Mouse (Mus musculus) bone marrow, adult 2 months (tissue): ENCODE results near the gene Nfkbiz. TPM values are rescaled to one million over a fixed set of nuclear protein-coding genes. Genes with fewer than 3 reads are reported as not detected.

Experiments used
- H3K27ac ChIP-seq: fragments of 200-500 bp; 2 replicates; pipeline ENCODE4 v1.5.1; 2012; ENCODE audit warnings: low read depth, mild to moderate bottlenecking, control low read depth, inconsistent platforms, low read length; ENCODE audit not compliant: control insufficient read depth, poor library complexity, insufficient read depth
- H3K4me1 ChIP-seq: fragments of 200-500 bp; 2 replicates; pipeline ENCODE4 v1.6.1; 2011; ENCODE audit warnings: low read length; ENCODE audit not compliant: control insufficient read depth, insufficient read depth
- H3K4me3 ChIP-seq: fragments of 200-500 bp; replicated peaks from 2 replicates; pipeline ENCODE3; 2011; ENCODE audit warnings: mild to moderate bottlenecking, low read depth, low read length, control low read depth; ENCODE audit not compliant: control insufficient read depth
- CTCF ChIP-seq: fragments of 200-500 bp; IDR thresholded peaks from 2 replicates; pipeline ENCODE4 v1.5.1; 2011; ENCODE audit warnings: low read length, control low read depth; ENCODE audit not compliant: control insufficient read depth, insufficient read depth
- POLR2A ChIP-seq: fragments of 200-500 bp; IDR thresholded peaks from 2 replicates; pipeline ENCODE4 v1.6.1; 2011; ENCODE audit warnings: low read depth, mild to moderate bottlenecking, control low read depth, low read length, borderline replicate concordance; ENCODE audit not compliant: control insufficient read depth
- WGBS: fragments of 180-500 bp; shearing (Covaris S2); methylation state at CpG from one replicate; pipeline ENCODE4 v1.1.7; 2018; 5-methylcytosine and 5-hydroxymethylcytosine counted together
- polyA plus RNA-seq: library from polyadenylated mRNA; stranded (reverse); fragments of >200 nt; gene quantifications from 2 replicates; pipeline ENCODE4 v1.2.4, GENCODE M21; 2011; ENCODE audit warnings: low replicate concordance; ENCODE audit not compliant: missing spikeins, insufficient read depth, insufficient read length

Gene Nfkbiz
- polyA plus RNA-seq, 1 experiment = 8.6 TPM

GRCm38 (mm10) chr16:55783923-55784322 lies 54.8 kb downstream of the Nfkbiz start:
- Histone ChIP-seq H3K27ac (no peak overlapping the region), H3K4me1 (peaks cover 8% of the 10 kb centered on the region), H3K4me3 (no peak overlapping the region)
- WGBS = 71% methylated on average over 3 of the region's 3 CpGs
- no peak for TF ChIP-seq CTCF
- no peak for TF ChIP-seq POLR2A

GRCm38 (mm10) chr16:55782911-55783310 lies 55.8 kb downstream of the Nfkbiz start:
- WGBS = 89% methylated on average over 2 of the region's 2 CpGs
- TF ChIP-seq POLR2A = no peak
- TF ChIP-seq CTCF = no peak
- Histone ChIP-seq H3K27ac (no peak overlapping the region), H3K4me1 (peaks cover 4% of the 10 kb centered on the region), H3K4me3 (no peak overlapping the region)

- 59% methylated on average over 5 of the region's 5 CpGs for WGBS
- Histone ChIP-seq H3K27ac (no peak overlapping the region), H3K4me1 (peaks cover 2% of the 10 kb centered on the region), H3K4me3 (no peak overlapping the region)
- TF ChIP-seq CTCF (no peak), POLR2A (no peak)
Observed at GRCm38 (mm10) chr16:55781809-55782208, 56.9 kb downstream of the Nfkbiz start.

- Histone ChIP-seq H3K4me1 (peaks cover 2% of the 10 kb centered on the region), H3K4me3 (no peak overlapping the region), H3K27ac (no peak overlapping the region)
- TF ChIP-seq CTCF (no peak), POLR2A (no peak)
- WGBS = 68% methylated on average over 5 of the region's 5 CpGs
Observed at GRCm38 (mm10) chr16:55780958-55781558, 57.6 kb downstream of the Nfkbiz start.

GRCm38 (mm10) chr16:55776329-55776728 lies 62.4 kb downstream of the Nfkbiz start:
- H3K4me3 ChIP-seq = no peak overlapping the region
- no peaks in the 10 kb centered on the region; the same call in 1 of the 2 replicates for H3K4me1 ChIP-seq
- TF ChIP-seq CTCF (no peak), POLR2A (no peak)
- H3K27ac ChIP-seq = no peak overlapping the region
- WGBS = 48% methylated on average over 11 of the region's 11 CpGs

GRCm38 (mm10) chr16:55770247-55770646 lies 68.5 kb downstream of the Nfkbiz start:
- no peak overlapping the region for H3K4me3 ChIP-seq
- H3K4me1 ChIP-seq = no peaks in the 10 kb centered on the region
- TF ChIP-seq POLR2A (no peak), CTCF (no peak)
- 75% methylated on average over 3 of the region's 3 CpGs for WGBS
- no peak overlapping the region for H3K27ac ChIP-seq

Other genes starting within 250 kb of the Nfkbiz start
- gene Nxpe3, start 56.4 kb upstream of the Nfkbiz start, polyA plus RNA-seq = 2.1 and 3.2 TPM in 2 replicates
- 6.4 and 6.6 TPM in 2 replicates for gene Cep97, start 96.0 kb upstream of the Nfkbiz start, polyA plus RNA-seq
- 1,782 and 2,142 TPM in 2 replicates for gene Rpl24, start 127.4 kb upstream of the Nfkbiz start, polyA plus RNA-seq
- 5.9 and 8.9 TPM in 2 replicates for gene Zbtb11, start 135.0 kb upstream of the Nfkbiz start, polyA plus RNA-seq
- gene Pcnp, start 190.8 kb upstream of the Nfkbiz start, polyA plus RNA-seq = 71.5 and 97.1 TPM in 2 replicates
- 7.1 and 8.5 TPM in 2 replicates for gene Trmt10c, start 198.9 kb upstream of the Nfkbiz start, polyA plus RNA-seq
- 21.4 and 32.6 TPM in 2 replicates for gene Senp7, start 209.4 kb upstream of the Nfkbiz start, polyA plus RNA-seq